Mouse (Mus musculus) adrenal gland, postnatal 36 days (tissue): ENCODE results near the gene Hic1. TPM values are rescaled to one million over a fixed set of nuclear protein-coding genes. Genes with fewer than 3 reads are reported as not detected.

ENCODE experiments used
- DNase-seq, 2 experiments: peaks; one replicate each; pipeline ENCODE4 v3.0.0; 2021; ENCODE audit warnings: mixed read lengths in 1 of 2
- long read RNA-seq, 2 experiments: library from polyadenylated mRNA; stranded (forward); transcript quantifications; one replicate each; pipeline ENCODE4 v2.0.0; 2021; ENCODE audit warnings: borderline sequencing depth in 2 of 2
- total RNA-seq, 2 experiments: library from RNA; stranded (reverse); gene quantifications; 2 replicates each; pipeline ENCODE4 v1.2.3; 2021

Hic1 gene
- 1 to 10 TPM; 8.3 to 9.0 TPM for total RNA-seq
- long read RNA-seq, experiment 1, transcript Hic1-201 (2 exons, 3,497 nt) = major isoform, 13 of 24 reads
- long read RNA-seq, experiment 1, transcript Hic1-202 (2 exons, 645 nt) = minor isoform, 5 of 24 reads
- long read RNA-seq, experiment 1, partial matches to known transcripts = 0 of 24 reads
- long read RNA-seq, experiment 1, other reads (novel, unspliced or antisense) = 6 of 24 reads
- long read RNA-seq, experiment 2, transcript Hic1-201 (2 exons, 3,497 nt) = major isoform, 6 of 13 reads
- long read RNA-seq, experiment 2, partial matches to known transcripts = 0 of 13 reads
- long read RNA-seq, experiment 2, other reads (novel, unspliced or antisense) = 4 of 13 reads

GRCm38 (mm10) chr11:75169405-75170080 lies at the start of gene Hic1:
Gene Hic1, minus strand, starts transcription at chr11:75169519.
- peak in 1 of 2 experiments; percentile 37 for DNase-seq

DNA sequence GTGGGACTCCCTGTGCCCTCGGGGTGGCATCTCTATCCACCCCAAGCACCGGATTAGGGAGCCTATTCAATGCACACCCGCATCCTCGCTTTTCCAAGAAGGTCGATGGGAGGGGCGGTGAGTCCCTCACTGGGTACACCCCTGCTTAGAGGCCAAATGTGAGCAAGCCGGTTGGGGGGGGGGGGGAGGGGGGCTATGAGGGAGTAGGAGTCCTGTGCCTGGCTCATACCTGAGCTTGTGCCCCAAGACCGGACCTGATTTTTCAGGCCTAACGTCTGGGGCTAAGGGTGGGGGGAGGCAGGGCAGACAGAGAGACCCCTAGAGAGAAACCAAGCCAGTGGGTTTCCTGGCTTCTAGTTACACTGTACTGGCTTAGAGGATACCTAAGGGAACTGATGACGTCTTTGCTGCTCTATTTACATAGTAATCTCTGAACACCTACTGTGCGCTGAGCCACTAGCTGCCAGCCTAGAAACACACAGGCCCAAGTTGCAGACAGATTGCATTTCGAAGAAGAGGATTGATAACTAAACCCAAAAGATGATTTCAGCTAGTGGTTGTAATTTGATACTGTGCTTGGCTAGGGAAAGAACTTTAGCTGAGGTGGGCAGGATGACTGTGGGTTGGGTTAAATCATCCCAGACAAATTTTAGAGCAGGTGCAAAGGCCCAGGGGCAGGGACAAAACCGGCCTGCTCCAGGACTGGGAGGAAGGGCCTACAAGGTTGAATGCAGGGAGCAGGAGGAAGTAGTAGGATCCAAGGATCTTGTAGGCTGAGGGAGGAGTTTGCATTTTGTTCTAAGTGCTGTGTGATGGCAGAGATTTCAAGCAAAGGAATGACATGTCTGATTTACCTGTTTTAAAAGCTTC lies 45.0 kb upstream of the Hic1 start:
- no peak for DNase-seq

DNA sequence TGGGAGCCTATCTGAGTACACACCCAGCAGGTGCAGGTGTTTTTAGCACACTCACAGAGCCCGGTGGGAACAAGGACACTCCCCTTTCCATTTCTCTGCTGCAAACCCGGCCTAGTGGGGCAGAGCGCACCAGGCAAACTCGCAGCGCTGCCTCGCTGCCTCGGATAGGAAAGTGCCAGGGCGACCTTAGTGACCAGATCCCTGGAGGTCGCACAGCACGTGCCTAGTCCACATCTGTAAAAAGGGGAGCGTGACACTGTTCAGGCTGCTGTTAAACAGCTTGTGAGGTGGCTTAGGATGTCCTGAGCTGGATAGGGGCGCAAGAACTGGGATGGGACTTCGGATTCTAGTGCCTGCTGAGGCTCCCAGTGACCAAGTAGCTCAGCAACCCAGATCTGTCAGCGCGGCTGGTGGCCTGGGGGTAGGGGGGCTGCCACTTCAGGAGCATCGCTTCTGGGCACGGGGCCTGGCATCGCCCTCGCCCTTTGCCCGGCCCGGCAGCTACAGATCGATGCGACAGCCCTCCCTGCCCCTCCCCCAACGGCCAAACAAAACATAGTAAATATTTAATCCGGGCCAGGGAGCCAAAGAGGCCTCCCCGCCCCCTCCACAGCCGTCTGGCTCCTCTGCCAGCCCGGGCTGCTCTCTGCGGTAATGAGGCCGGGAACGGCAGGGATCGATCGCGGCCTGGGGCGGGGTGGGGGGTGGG lies 44.2 kb upstream of the Hic1 start:
- peak; percentile 51 to 81 for DNase-seq

DNA sequence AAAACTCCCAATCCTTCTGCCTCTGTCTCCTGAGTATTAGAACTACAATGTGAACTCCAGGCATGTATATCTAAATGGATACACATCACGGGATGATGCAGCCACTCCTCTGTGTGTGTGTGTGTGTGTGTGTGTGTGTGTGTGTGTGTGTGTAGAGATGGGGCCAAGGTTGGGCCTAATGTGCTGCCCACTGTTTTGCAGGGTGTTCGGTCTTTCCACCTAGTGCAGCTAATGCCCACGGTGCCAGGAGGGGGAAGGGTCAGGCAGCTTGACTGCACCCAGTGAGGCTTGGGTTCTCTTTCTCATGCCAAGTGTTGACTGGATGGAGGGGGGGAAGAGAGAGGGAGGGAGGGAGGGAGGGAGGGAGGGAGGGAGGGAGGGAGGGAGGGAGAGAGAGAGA lies 43.6 kb upstream of the Hic1 start:
- peak in 1 of 2 experiments; percentile 68 for DNase-seq

DNA sequence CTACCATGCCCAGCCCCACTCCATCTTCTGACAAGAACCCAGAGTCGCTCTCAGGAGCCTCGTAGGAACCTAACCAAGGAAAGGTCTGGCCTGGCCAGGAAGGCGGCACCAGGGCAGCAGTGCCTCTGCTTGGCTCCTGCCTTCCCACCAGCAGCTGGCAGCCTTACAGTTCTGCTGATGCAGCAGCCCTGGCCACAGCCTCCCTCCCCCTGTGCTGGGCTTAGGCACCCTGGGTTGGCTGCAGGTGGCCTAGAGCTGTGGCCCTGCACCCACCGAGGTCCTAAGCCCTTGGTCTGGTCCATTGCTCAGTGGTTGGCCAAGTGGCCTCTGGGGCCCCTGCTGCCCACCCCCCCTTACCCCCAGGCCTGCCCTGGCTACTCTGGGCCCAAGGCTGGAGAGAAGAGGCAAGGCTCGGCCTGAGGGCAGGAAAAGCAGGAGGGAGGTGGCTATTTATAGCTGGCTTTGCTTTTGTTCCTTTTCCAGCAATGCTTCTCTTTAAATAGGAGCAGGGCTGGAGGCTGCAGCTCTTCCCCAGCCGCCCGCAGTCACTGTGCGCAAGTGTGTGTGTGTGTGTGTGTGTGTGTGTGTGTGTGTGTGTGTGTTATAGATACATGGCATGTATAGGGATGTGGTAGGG lies 42.8 kb upstream of the Hic1 start:
- DNase-seq = peak; percentile 49 to 72

GRCm38 (mm10) chr11:75210755-75211154 lies 41.4 kb upstream of the Hic1 start:
- no peak for DNase-seq

- no peak for DNase-seq
Observed at GRCm38 (mm10) chr11:75210093-75210492, 40.8 kb upstream of the Hic1 start.

DNA sequence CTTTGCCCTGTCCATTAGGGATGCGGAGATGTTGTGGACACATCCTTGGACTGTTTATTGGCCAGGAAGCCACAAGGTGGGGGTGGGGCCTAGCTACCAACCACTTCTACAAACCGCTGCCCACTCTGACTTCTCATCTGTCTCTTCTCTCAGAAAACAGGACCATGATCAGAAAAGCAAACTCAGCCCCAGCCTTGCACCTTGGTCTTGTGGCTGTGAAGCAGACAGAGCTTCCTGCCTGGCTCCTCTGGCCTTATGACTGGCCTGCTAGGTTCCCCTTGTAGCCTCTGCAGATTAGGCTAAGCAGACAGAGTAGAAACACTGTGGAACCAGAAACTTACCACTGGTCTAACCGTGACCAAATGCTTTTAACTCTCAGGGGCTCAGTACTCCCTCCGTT lies 40.0 kb upstream of the Hic1 start:
- no peak for DNase-seq

- DNase-seq = no peak
Observed at GRCm38 (mm10) chr11:75206347-75206746, 37.0 kb upstream of the Hic1 start.

GRCm38 (mm10) chr11:75204472-75204871 lies 35.2 kb upstream of the Hic1 start:
- no peak for DNase-seq

- no peak for DNase-seq
Observed at GRCm38 (mm10) chr11:75203926-75204325, 34.6 kb upstream of the Hic1 start.

DNA sequence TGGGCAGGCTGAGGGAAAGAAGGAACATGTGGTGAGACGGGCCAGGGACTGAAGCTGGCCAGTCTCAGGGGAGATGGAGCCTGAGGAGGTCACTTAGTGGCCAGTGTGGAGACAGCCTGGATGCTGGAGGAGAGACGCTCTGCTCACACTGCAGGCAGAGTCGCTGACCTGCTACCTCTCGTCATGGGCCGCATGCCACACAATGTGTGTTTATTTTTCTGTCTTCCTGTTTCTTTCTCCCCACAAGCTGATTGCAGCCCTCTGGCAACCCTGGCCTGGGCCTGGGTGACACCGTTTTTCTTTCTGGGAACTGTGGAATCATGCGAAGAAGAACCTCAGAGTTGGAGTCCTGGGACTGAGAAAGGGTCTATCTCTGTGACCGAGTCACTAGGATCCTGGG lies 32.4 kb upstream of the Hic1 start:
- DNase-seq = no peak

GRCm38 (mm10) chr11:75200935-75201334 lies 31.6 kb upstream of the Hic1 start:
- DNase-seq = no peak

DNA sequence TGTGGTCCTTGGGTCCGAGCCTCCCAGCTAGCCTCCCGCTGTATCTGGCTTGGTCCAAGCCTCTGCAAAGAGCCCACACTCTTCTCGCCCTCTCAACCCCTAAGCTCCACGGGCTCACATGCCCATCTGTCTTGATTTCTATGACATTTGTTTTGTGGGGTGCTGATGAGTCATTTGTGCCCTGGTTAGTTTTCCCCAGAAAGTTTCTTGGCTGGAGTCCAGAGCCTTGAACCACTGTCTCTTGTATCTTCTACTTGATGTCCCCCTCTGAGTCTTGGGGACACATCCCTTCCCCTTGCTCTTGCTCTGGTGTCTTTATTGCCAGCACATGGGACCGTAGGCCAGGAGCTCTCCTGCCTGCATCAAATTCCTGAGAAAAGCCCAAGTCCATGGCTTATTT lies 30.6 kb upstream of the Hic1 start:
- peak; percentile 52 to 70 for DNase-seq

GRCm38 (mm10) chr11:75198792-75199191 lies 29.5 kb upstream of the Hic1 start:
- no peak for DNase-seq

DNA sequence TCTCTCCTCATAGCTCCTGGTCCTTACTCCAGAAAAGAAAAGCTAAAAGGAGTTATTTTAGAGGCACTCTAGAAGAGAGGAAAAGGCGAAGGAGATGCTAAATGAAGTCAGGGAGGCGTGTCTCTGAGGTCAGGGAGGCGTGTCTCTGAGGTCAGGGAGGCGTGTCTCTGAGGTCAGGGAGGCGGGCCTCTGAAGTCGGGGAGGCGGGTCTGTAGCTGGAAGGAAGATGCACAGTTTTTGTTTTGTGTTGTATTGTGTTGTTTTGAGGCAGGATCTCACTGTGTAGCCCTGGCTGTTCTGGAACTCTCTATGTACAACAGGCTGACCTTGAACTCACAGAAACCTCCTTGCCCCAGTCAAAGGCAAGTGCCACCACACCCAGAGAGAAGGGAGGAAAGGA lies 28.6 kb upstream of the Hic1 start:
- no peak for DNase-seq

- no peak for DNase-seq
Observed at GRCm38 (mm10) chr11:75196131-75196530, 26.8 kb upstream of the Hic1 start.

DNA sequence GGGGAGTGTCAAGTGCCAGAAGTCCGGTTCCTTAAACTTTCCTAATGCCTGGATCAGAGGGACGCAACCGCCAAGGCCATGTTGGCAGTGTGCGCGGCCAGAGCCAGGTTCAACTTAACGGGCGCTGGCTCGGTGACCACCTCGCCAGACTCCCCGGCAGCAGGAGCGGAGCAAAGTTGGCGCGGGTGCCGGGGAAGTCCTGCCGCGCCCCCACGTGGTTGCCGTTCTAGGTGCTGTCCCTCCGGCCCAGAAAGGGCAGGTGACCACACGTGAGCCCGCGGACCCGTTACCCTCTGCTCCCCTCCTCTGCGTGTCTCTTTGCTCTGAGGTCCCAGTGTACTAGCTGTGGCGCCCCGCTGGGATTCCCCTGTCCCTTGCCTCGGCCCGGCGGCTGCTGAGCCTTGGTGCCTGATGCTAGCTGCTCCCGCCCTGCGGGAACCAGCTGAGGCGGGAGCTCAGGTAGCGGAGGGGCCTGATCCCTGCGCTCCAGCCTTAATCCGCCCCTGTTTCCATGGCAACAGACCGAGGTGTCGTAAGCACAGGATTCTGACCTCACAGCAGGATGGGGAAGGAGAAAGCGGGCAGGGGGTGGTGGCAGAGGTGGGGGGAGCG lies 25.6 kb upstream of the Hic1 start:
- peak; percentile 60 to 79 for DNase-seq

GRCm38 (mm10) chr11:75194121-75194849 lies 25.0 kb upstream of the Hic1 start:
- DNase-seq = peak; percentile 49 to 56
